Mouse (Mus musculus) small intestine, adult 2 months (tissue): ENCODE data around the gene 1700037H04Rik.

Experiments
- CTCF ChIP-seq: fragments of 200-500 bp; IDR thresholded peaks from 2 replicates; pipeline ENCODE4 v1.5.1; 2012; ENCODE audit warnings: low read depth, mild to moderate bottlenecking, control low read depth, inconsistent platforms, low read length, moderate library complexity, mixed read lengths; ENCODE audit not compliant: insufficient replicate concordance, insufficient read length; ENCODE audit errors: extremely low read depth
- POLR2A ChIP-seq: fragments of 200-500 bp; IDR thresholded peaks from 2 replicates; pipeline ENCODE4 v1.6.1; 2012; ENCODE audit warnings: low read depth, mild to moderate bottlenecking, control low read depth, inconsistent platforms, low read length, moderate library complexity

GRCm38 (mm10) chr2:131196606-131197316 lies 36.9 kb upstream of the 1700037H04Rik start:
- TF ChIP-seq CTCF (no peak), POLR2A (no peak)
